Mouse (Mus musculus): ENCODE measurements at regions not wholly inside any gene's neighbourhood (a gene's known extent, or its start where the extent isn't known, plus 50 kb on each side); places are given as distances from the start of the nearest gene placed in this dataset.

GRCm38 (mm10) chr8:79554311-79554710, 85.1 kb upstream of the Otud4 start:
- no peaks in the 10 kb centered on the region for H3K4me1 ChIP-seq
- no peak for ATAC-seq (ENCODE audit: low FRiP score)
- no peaks in the 10 kb centered on the region for H3K36me3 ChIP-seq (replicated peaks)
- no peak overlapping the region for H3K4me2 ChIP-seq
- H3K27me3 ChIP-seq, result no peaks in the 10 kb centered on the region
- no peak overlapping the region for H3K4me3 ChIP-seq (replicated peaks)
- no peaks in the 10 kb centered on the region for H3K9me3 ChIP-seq
- H3K27ac ChIP-seq, result no peak overlapping the region
- H3K9ac ChIP-seq, result no peak overlapping the region
- 81% methylated on average over 2 of the region's 4 CpGs for WGBS

GRCm38 (mm10) chr8:79550151-79550550, 89.3 kb upstream of the Otud4 start:
- H3K9me3 ChIP-seq, result no peaks in the 10 kb centered on the region
- no peak for ATAC-seq (ENCODE audit: low FRiP score)
- no peak overlapping the region for H3K9ac ChIP-seq
- H3K4me3 ChIP-seq (replicated peaks), result no peak overlapping the region
- H3K36me3 ChIP-seq (replicated peaks), result no peaks in the 10 kb centered on the region
- H3K27me3 ChIP-seq, result no peaks in the 10 kb centered on the region
- no peak overlapping the region for H3K27ac ChIP-seq
- no peaks in the 10 kb centered on the region for H3K4me1 ChIP-seq
- WGBS, result 86% methylated on average over 2 of the region's 2 CpGs
- no peak overlapping the region for H3K4me2 ChIP-seq

GRCm38 (mm10) chr8:79548156-79548555, 91.3 kb upstream of the Otud4 start:
- Histone ChIP-seq H3K9ac (no peak overlapping the region), H3K27me3 (no peaks in the 10 kb centered on the region), H3K4me3 (replicated peaks) (no peak overlapping the region), H3K9me3 (no peaks in the 10 kb centered on the region), H3K4me2 (no peak overlapping the region), H3K27ac (no peak overlapping the region), H3K4me1 (no peaks in the 10 kb centered on the region), H3K36me3 (replicated peaks) (no peaks in the 10 kb centered on the region)
- 90% methylated on average over 6 of the region's 6 CpGs for WGBS
- no peak for ATAC-seq (ENCODE audit: low FRiP score)

- H3K9me3 ChIP-seq, result no peaks in the 10 kb centered on the region
- no peaks in the 10 kb centered on the region for H3K36me3 ChIP-seq (replicated peaks)
- no peak overlapping the region for H3K27ac ChIP-seq
- no peaks in the 10 kb centered on the region for H3K4me1 ChIP-seq
- 78% methylated on average over 5 of the region's 5 CpGs for WGBS
- ATAC-seq (ENCODE audit: low FRiP score), result no peak
- H3K4me2 ChIP-seq, result no peak overlapping the region
- no peak overlapping the region for H3K4me3 ChIP-seq (replicated peaks)
- H3K9ac ChIP-seq, result no peak overlapping the region
- no peaks in the 10 kb centered on the region for H3K27me3 ChIP-seq
Observed at GRCm38 (mm10) chr8:79545866-79546373, 93.5 kb upstream of the Otud4 start.

- no peak for ATAC-seq (ENCODE audit: low FRiP score)
- Histone ChIP-seq H3K36me3 (replicated peaks) (no peaks in the 10 kb centered on the region), H3K4me2 (no peak overlapping the region), H3K27ac (no peak overlapping the region), H3K9me3 (no peaks in the 10 kb centered on the region), H3K4me1 (no peaks in the 10 kb centered on the region), H3K4me3 (replicated peaks) (no peak overlapping the region), H3K27me3 (no peaks in the 10 kb centered on the region), H3K9ac (no peak overlapping the region)
- WGBS, result 63% methylated on average over 2 of the region's 2 CpGs
Observed at GRCm38 (mm10) chr8:79542461-79542860, 97.0 kb upstream of the Otud4 start.

- Histone ChIP-seq H3K4me1 (no peaks in the 10 kb centered on the region), H3K36me3 (replicated peaks) (no peaks in the 10 kb centered on the region), H3K9me3 (no peaks in the 10 kb centered on the region), H3K9ac (no peak overlapping the region), H3K4me3 (replicated peaks) (no peak overlapping the region), H3K4me2 (no peak overlapping the region), H3K27ac (no peak overlapping the region), H3K27me3 (no peaks in the 10 kb centered on the region)
- no peak for ATAC-seq (ENCODE audit: low FRiP score)
- 91% methylated on average over 4 of the region's 4 CpGs for WGBS
Observed at GRCm38 (mm10) chr8:79540053-79540452, 99.4 kb upstream of the Otud4 start.

GRCm38 (mm10) chr8:79534271-79534889, 105.0 kb upstream of the Otud4 start:
- Histone ChIP-seq H3K27me3 (no peaks in the 10 kb centered on the region), H3K9ac (no peak overlapping the region), H3K4me3 (replicated peaks) (no peak overlapping the region), H3K36me3 (replicated peaks) (no peaks in the 10 kb centered on the region), H3K4me2 (no peak overlapping the region), H3K4me1 (no peaks in the 10 kb centered on the region), H3K27ac (no peak overlapping the region), H3K9me3 (no peaks in the 10 kb centered on the region)
- no peak for ATAC-seq (ENCODE audit: low FRiP score)
- WGBS, result 71% methylated on average over 12 of the region's 12 CpGs

- H3K27ac ChIP-seq, result no peak overlapping the region
- no peak overlapping the region for H3K4me3 ChIP-seq (replicated peaks)
- WGBS, result 31% methylated on average over 4 of the region's 4 CpGs
- no peaks in the 10 kb centered on the region for H3K4me1 ChIP-seq
- ATAC-seq (ENCODE audit: low FRiP score), result no peak
- H3K36me3 ChIP-seq (replicated peaks), result no peaks in the 10 kb centered on the region
- no peaks in the 10 kb centered on the region for H3K9me3 ChIP-seq
- H3K27me3 ChIP-seq, result no peaks in the 10 kb centered on the region
- H3K4me2 ChIP-seq, result no peak overlapping the region
- no peak overlapping the region for H3K9ac ChIP-seq
Observed at GRCm38 (mm10) chr8:79529556-79529955, 109.9 kb upstream of the Otud4 start.

GRCm38 (mm10) chr8:79522040-79522439, 117.4 kb upstream of the Otud4 start:
- no peaks in the 10 kb centered on the region for H3K9me3 ChIP-seq
- H3K27me3 ChIP-seq, result no peaks in the 10 kb centered on the region
- H3K27ac ChIP-seq, result no peak overlapping the region
- no peaks in the 10 kb centered on the region for H3K4me1 ChIP-seq
- 66% methylated on average over 1 of the region's 1 CpGs for WGBS
- H3K36me3 ChIP-seq (replicated peaks), result no peaks in the 10 kb centered on the region
- no peak overlapping the region for H3K9ac ChIP-seq
- ATAC-seq (ENCODE audit: low FRiP score), result no peak
- H3K4me2 ChIP-seq, result no peak overlapping the region
- no peak overlapping the region for H3K4me3 ChIP-seq (replicated peaks)

GRCm38 (mm10) chr8:79518966-79519365, 119.6 kb upstream of the Smad1 start:
- Histone ChIP-seq H3K4me3 (replicated peaks) (no peak overlapping the region), H3K36me3 (replicated peaks) (no peaks in the 10 kb centered on the region), H3K27ac (no peak overlapping the region), H3K9me3 (no peaks in the 10 kb centered on the region), H3K27me3 (no peaks in the 10 kb centered on the region), H3K4me1 (no peaks in the 10 kb centered on the region), H3K9ac (no peak overlapping the region), H3K4me2 (no peak overlapping the region)
- no peak for ATAC-seq (ENCODE audit: low FRiP score)
- 91% methylated on average over 4 of the region's 4 CpGs for WGBS

- no peaks in the 10 kb centered on the region for H3K27me3 ChIP-seq
- no peak overlapping the region for H3K9ac ChIP-seq
- no peak overlapping the region for H3K4me2 ChIP-seq
- H3K4me3 ChIP-seq (replicated peaks), result no peak overlapping the region
- H3K36me3 ChIP-seq (replicated peaks), result no peaks in the 10 kb centered on the region
- ATAC-seq (ENCODE audit: low FRiP score), result no peak
- no peak overlapping the region for H3K27ac ChIP-seq
- H3K4me1 ChIP-seq, result no peaks in the 10 kb centered on the region
- H3K9me3 ChIP-seq, result no peaks in the 10 kb centered on the region
- 84% methylated on average over 6 of the region's 6 CpGs for WGBS
Observed at GRCm38 (mm10) chr8:79515282-79515783, 116.0 kb upstream of the Smad1 start.

- H3K4me1 ChIP-seq, result no peaks in the 10 kb centered on the region
- no peak overlapping the region for H3K4me3 ChIP-seq (replicated peaks)
- H3K4me2 ChIP-seq, result no peak overlapping the region
- 86% methylated on average over 4 of the region's 4 CpGs for WGBS
- H3K27me3 ChIP-seq, result no peaks in the 10 kb centered on the region
- ATAC-seq (ENCODE audit: low FRiP score), result no peak
- H3K36me3 ChIP-seq (replicated peaks), result no peaks in the 10 kb centered on the region
- H3K27ac ChIP-seq, result no peak overlapping the region
- no peaks in the 10 kb centered on the region for H3K9me3 ChIP-seq
- no peak overlapping the region for H3K9ac ChIP-seq
Observed at GRCm38 (mm10) chr8:79514655-79515278, 115.4 kb upstream of the Smad1 start.

GRCm38 (mm10) chr8:79508597-79508996, 109.3 kb upstream of the Smad1 start:
- Histone ChIP-seq H3K36me3 (replicated peaks) (no peaks in the 10 kb centered on the region), H3K4me3 (replicated peaks) (no peak overlapping the region), H3K9me3 (no peaks in the 10 kb centered on the region), H3K27ac (no peak overlapping the region), H3K27me3 (no peaks in the 10 kb centered on the region), H3K4me2 (no peak overlapping the region), H3K4me1 (no peaks in the 10 kb centered on the region), H3K9ac (no peak overlapping the region)
- 94% methylated on average over 3 of the region's 3 CpGs for WGBS
- ATAC-seq (ENCODE audit: low FRiP score), result no peak

Data from forebrain, embryonic 12.5 days (tissue).